Comparison of ENCODE assay signal across 8 mouse cellular contexts in genomic region chr9:120110211-120111018, GRCm38 (mm10). TPM values are rescaled to one million over a fixed set of nuclear protein-coding genes. Genes with fewer than 3 reads are reported as not detected.
DNase-seq lines count a peak whose midpoint lies in the region; ATAC-seq and TF ChIP-seq lines count a peak whose summit lies in the region.

Gene Slc25a38 (plus strand): TSS chr9:120110374.

- peak within 1 kb of the TSS; percentile 84 for H3K4me2 ChIP-seq in heart, embryonic 12.5 days
- peak within 1 kb of the TSS; percentile 50 for H3K4me2 ChIP-seq in kidney, postnatal 0 days (ENCODE audit: low read length)
- peak within 1 kb of the TSS; percentile 78 for H3K4me2 ChIP-seq in liver, embryonic 11.5 days
- peak within 1 kb of the TSS; percentile 63 for H3K4me2 ChIP-seq in stomach, embryonic 14.5 days (replicated peaks; ENCODE audit: low read depth, low read length)

- DNase-seq in brain, embryonic 14.5 days (ENCODE audit: low read depth): peak; percentile 98
- DNase-seq in kidney, postnatal 0 days (ENCODE audit: low spot score): peak; percentile 96
- peak; percentile 98 for DNase-seq in liver, embryonic 11.5 days (ENCODE audit: low spot score)
- DNase-seq in naive thymus-derived CD4-positive, alpha-beta T cell, adult 2 months (ENCODE audit: low read depth): peak; percentile 96

- H3K36me3 ChIP-seq in C2C12 (ENCODE audit: control insufficient read depth, insufficient read depth): no peaks in the 10 kb centered on the region
- H3K36me3 ChIP-seq in erythroblast, embryonic 14.5 days (ENCODE audit: control insufficient read depth): peaks cover 28% of the 10 kb centered on the region
- H3K36me3 ChIP-seq in heart, embryonic 12.5 days: no peaks in the 10 kb centered on the region
- H3K36me3 ChIP-seq in kidney, postnatal 0 days (ENCODE audit: insufficient read depth, low read length): no peaks in the 10 kb centered on the region
- no peaks in the 10 kb centered on the region for H3K36me3 ChIP-seq in liver, embryonic 11.5 days (ENCODE audit: control insufficient read depth, insufficient read depth, low read length)
- H3K36me3 ChIP-seq in stomach, embryonic 14.5 days (ENCODE audit: control insufficient read depth, insufficient read depth, low read length): no peaks in the 10 kb centered on the region

- H3K4me1 ChIP-seq in erythroblast, embryonic 14.5 days (ENCODE audit: control insufficient read depth): peaks cover 55% of the 10 kb centered on the region
- peaks cover 7% of the 10 kb centered on the region for H3K4me1 ChIP-seq in heart, embryonic 12.5 days (replicated peaks)
- H3K4me1 ChIP-seq in kidney, postnatal 0 days (replicated peaks; ENCODE audit: insufficient read depth, low read length): no peaks in the 10 kb centered on the region
- H3K4me1 ChIP-seq in liver, embryonic 11.5 days (replicated peaks; ENCODE audit: control insufficient read depth, insufficient read depth, low read length): peaks cover 24% of the 10 kb centered on the region
- H3K4me1 ChIP-seq in stomach, embryonic 14.5 days (ENCODE audit: control insufficient read depth, insufficient read depth, low read length): 0 out of 2 replicates have a peak, but pooled peaks cover 3% of the 10 kb centered on the region

- H3K27me3 ChIP-seq in C2C12 (ENCODE audit: control insufficient read depth, insufficient read depth, insufficient read length): no peaks in the 10 kb centered on the region
- H3K27me3 ChIP-seq in erythroblast, embryonic 14.5 days (ENCODE audit: control insufficient read depth): no peaks in the 10 kb centered on the region
- H3K27me3 ChIP-seq in heart, embryonic 12.5 days (replicated peaks): no peaks in the 10 kb centered on the region
- H3K27me3 ChIP-seq in kidney, postnatal 0 days (ENCODE audit: insufficient read depth, low read length): no peaks in the 10 kb centered on the region
- H3K27me3 ChIP-seq in liver, embryonic 11.5 days (replicated peaks; ENCODE audit: control insufficient read depth, insufficient read depth, low read length): no peaks in the 10 kb centered on the region
- no peaks in the 10 kb centered on the region for H3K27me3 ChIP-seq in stomach, embryonic 14.5 days (ENCODE audit: control insufficient read depth, insufficient read depth, low read length)

- peak within 1 kb of the TSS; percentile 64 for H3ac ChIP-seq in C2C12 (ENCODE audit: control insufficient read depth, insufficient read length, low read depth)

- H3K9ac ChIP-seq in heart, embryonic 12.5 days: peak within 1 kb of the TSS; percentile 82
- H3K9ac ChIP-seq in kidney, postnatal 0 days (ENCODE audit: low read depth, low read length): peak within 1 kb of the TSS; percentile 81
- H3K9ac ChIP-seq in liver, embryonic 11.5 days (ENCODE audit: low read depth, low read length): peak within 1 kb of the TSS; percentile 84
- H3K9ac ChIP-seq in stomach, embryonic 14.5 days (replicated peaks; ENCODE audit: low read depth, low read length): peak within 1 kb of the TSS; percentile 68

- H3K79me2 ChIP-seq in C2C12 (ENCODE audit: control insufficient read depth, insufficient read depth): peaks cover 32% of the 10 kb centered on the region

- no peaks in the 10 kb centered on the region; the same call in 1 of the 2 replicates for H3K9me3 ChIP-seq in erythroblast, embryonic 14.5 days (ENCODE audit: control insufficient read depth, low read length)
- H3K9me3 ChIP-seq in heart, embryonic 12.5 days (replicated peaks): no peaks in the 10 kb centered on the region
- H3K9me3 ChIP-seq in kidney, postnatal 0 days (replicated peaks; ENCODE audit: low read length): no peaks in the 10 kb centered on the region
- H3K9me3 ChIP-seq in liver, embryonic 11.5 days (ENCODE audit: control insufficient read depth, low read length): no peaks in the 10 kb centered on the region
- H3K9me3 ChIP-seq in stomach, embryonic 14.5 days (ENCODE audit: control insufficient read depth, low read depth, low read length): no peaks in the 10 kb centered on the region

- H3K79me3 ChIP-seq in C2C12 (ENCODE audit: low read depth): peaks cover 10% of the 10 kb centered on the region

- TF ChIP-seq POLR2A in brain, embryonic 14.5 days (IDR thresholded peaks at IDR 0.05; ENCODE audit: borderline replicate concordance, extremely low read depth, insufficient read depth, insufficient read length, poor library complexity, severe bottlenecking): peak; percentile 31

- peak; percentile 56 for TF ChIP-seq CTCF in C2C12 (IDR thresholded peaks at IDR 0.05; ENCODE audit: control insufficient read depth, insufficient read depth, insufficient read length)
- TF ChIP-seq CTCF in brain, embryonic 14.5 days (IDR thresholded peaks at IDR 0.05; ENCODE audit: borderline replicate concordance, extremely low read depth, insufficient read depth, insufficient read length): peak; percentile 92
- TF ChIP-seq CTCF in kidney, postnatal 0 days (IDR thresholded peaks at IDR 0.05; ENCODE audit: low read depth): peak; percentile 80

- peak; percentile 94 for ATAC-seq in heart, embryonic 12.5 days (ENCODE audit: insufficient number of reproducible peaks, low FRiP score)
- peak; percentile 97 for ATAC-seq in kidney, postnatal 0 days (replicated peaks; ENCODE audit: low FRiP score, low read depth)
- ATAC-seq in liver, embryonic 11.5 days (replicated peaks; ENCODE audit: low FRiP score): peak; percentile 83
- ATAC-seq in stomach, embryonic 14.5 days (ENCODE audit: insufficient number of reproducible peaks, insufficient read depth, low FRiP score, low read depth): peak; percentile 97

- WGBS in heart, embryonic 12.5 days: 2% methylated on average over 62 of the region's 62 CpGs
- 1% methylated on average over 62 of the region's 62 CpGs for WGBS in kidney, postnatal 0 days
- 1% methylated on average over 62 of the region's 62 CpGs for WGBS in liver, embryonic 11.5 days
- 1% methylated on average over 62 of the region's 62 CpGs for WGBS in stomach, embryonic 14.5 days

- H3K4me3 ChIP-seq in C2C12 (ENCODE audit: insufficient read depth, poor library complexity, severe bottlenecking): peak within 1 kb of the TSS; percentile 61
- H3K4me3 ChIP-seq in erythroblast, embryonic 14.5 days (replicated peaks): peak within 1 kb of the TSS; percentile 94
- peak within 1 kb of the TSS; percentile 80 for H3K4me3 ChIP-seq in heart, embryonic 12.5 days
- H3K4me3 ChIP-seq in kidney, postnatal 0 days (replicated peaks; ENCODE audit: low read depth, low read length): peak within 1 kb of the TSS; percentile 84
- peak within 1 kb of the TSS; percentile 67 for H3K4me3 ChIP-seq in liver, embryonic 11.5 days (ENCODE audit: low read depth, low read length)
- H3K4me3 ChIP-seq in stomach, embryonic 14.5 days (ENCODE audit: low read depth, low read length): peak within 1 kb of the TSS; percentile 84

- H3K27ac ChIP-seq in heart, embryonic 12.5 days (ENCODE audit: poor library complexity, severe bottlenecking): peak within 1 kb of the TSS; percentile 91
- H3K27ac ChIP-seq in kidney, postnatal 0 days: peak within 1 kb of the TSS; percentile 98
- H3K27ac ChIP-seq in liver, embryonic 11.5 days (ENCODE audit: low read depth, low read length): peak within 1 kb of the TSS; percentile 99
- H3K27ac ChIP-seq in stomach, embryonic 14.5 days (ENCODE audit: low read length): peak within 1 kb of the TSS; percentile 96

TF ChIP-seq in C2C12, 6 proteins besides CTCF, POLR2A, EP300 and RAD21:
- TF ChIP-seq MAX (IDR thresholded peaks at IDR 0.05): no peak
- no peak for TF ChIP-seq MYOD1 (IDR thresholded peaks at IDR 0.05; ENCODE audit: control insufficient read depth, insufficient read length, low read depth)
- TF ChIP-seq MYOG (IDR thresholded peaks at IDR 0.05; ENCODE audit: control insufficient read depth, extremely low read depth, insufficient read length): no peak
- TF ChIP-seq CEBPB (IDR thresholded peaks at IDR 0.05; ENCODE audit: low read depth): no peak
- TF ChIP-seq USF1 (IDR thresholded peaks at IDR 0.05; ENCODE audit: low read depth): no peak

RNA-seq across cellular contexts. Expression of gene Slc25a38, which starts in this region (rescaled TPM):
- polyA plus RNA-seq in C2C12 (2012; fragmentation: generic; extraction: Trizol): 17.1 TPM
- polyA plus RNA-seq in brain, embryonic 14.5 days (2012; rRNA removed): 29.0 and 30.3 TPM in 2 replicates
- 22.5 and 36.0 TPM in 2 replicates for polyA plus RNA-seq in erythroblast, embryonic 14.5 days (2012)
- 24.9 and 26.2 TPM in 2 replicates for polyA plus RNA-seq in heart, embryonic 12.5 days (2016; fragmentation: Nextera tagmentation; extraction: Ambion mirVana)
- polyA plus RNA-seq in kidney, postnatal 0 days (2015; fragmentation: Nextera tagmentation; extraction: Ambion mirVana): 21.5 and 21.9 TPM in 2 replicates
- 138 and 147 TPM in 2 replicates for polyA plus RNA-seq in liver, embryonic 11.5 days (2014; fragmentation: Nextera tagmentation; extraction: Ambion mirVana)
- polyA plus RNA-seq in stomach, embryonic 14.5 days (2014; fragmentation: Nextera tagmentation; extraction: Ambion mirVana): 25.9 and 31.0 TPM in 2 replicates

Comparison
In these comparisons a context has a peak if more than half of its experiments do, and no peak if none do; other contexts are left out.
1. Peak in every context shown above with its lines: DNase-seq, ATAC-seq, H3K4me3 ChIP-seq and H3K27ac ChIP-seq.